Mouse (Mus musculus) heart, adult 2 months (tissue): ENCODE measurements around the gene Cwc27. TPM values are rescaled to one million over a fixed set of nuclear protein-coding genes. Genes with fewer than 3 reads are reported as not detected.

Experiments
- DNase-seq, 2 experiments: peaks; one replicate each; pipeline ENCODE4 v3.0.0; 2021
- H3K27ac ChIP-seq: fragments of 200-600 bp; 2 replicates; pipeline ENCODE4 v1.8.1; 2022
- H3K27me3 ChIP-seq: fragments of 200-500 bp; 2 replicates; pipeline ENCODE4 v1.6.1; 2012; ENCODE audit warnings: mild to moderate bottlenecking, low read length, inconsistent platforms, mixed read lengths; ENCODE audit not compliant: control insufficient read depth, insufficient read depth
- H3K36me3 ChIP-seq: fragments of 200-500 bp; 2 replicates; pipeline ENCODE4 v1.6.1; 2012; ENCODE audit warnings: low read length, inconsistent platforms; ENCODE audit not compliant: control insufficient read depth, insufficient read depth
- H3K4me1 ChIP-seq: fragments of 200-500 bp; 2 replicates; pipeline ENCODE4 v1.6.1; 2011; ENCODE audit warnings: low read length; ENCODE audit not compliant: control insufficient read depth, insufficient read depth
- H3K4me3 ChIP-seq: fragments of 200-600 bp; 2 replicates; pipeline ENCODE4 v1.8.1; 2022
- H3K79me2 ChIP-seq: fragments of 200-500 bp; replicated peaks from 2 replicates; pipeline ENCODE4 v1.6.1; 2012; ENCODE audit warnings: mild to moderate bottlenecking, inconsistent platforms, low read length, moderate library complexity, mixed read lengths; ENCODE audit not compliant: control insufficient read depth, insufficient read depth
- H3K9ac ChIP-seq: fragments of 200-500 bp; 2 replicates; pipeline ENCODE4 v1.6.1; 2012; ENCODE audit warnings: low read depth, mild to moderate bottlenecking, control low read depth, inconsistent platforms, low read length, mixed read lengths
- CTCF ChIP-seq: fragments of 200-600 bp; IDR thresholded peaks from 2 replicates; pipeline ENCODE4 v1.8.1; 2022; ENCODE audit warnings: antibody characterized with exemption, mild to moderate bottlenecking, moderate library complexity
- EP300 ChIP-seq: fragments of 200-500 bp; IDR thresholded peaks from 2 replicates; pipeline ENCODE4 v1.6.1; 2011; ENCODE audit warnings: low read depth, low read length, control low read depth; ENCODE audit not compliant: insufficient read depth
- POLR2A ChIP-seq: fragments of 200-500 bp; IDR thresholded peaks from 2 replicates; pipeline ENCODE4 v1.6.1; 2011; ENCODE audit warnings: mild to moderate bottlenecking, low read depth, low read length, control low read depth; ENCODE audit not compliant: insufficient read depth
- WGBS: fragments of 180-500 bp; shearing (Covaris S2); methylation state at CpG from one replicate; pipeline ENCODE4 v1.1.7; 2018; 5-methylcytosine and 5-hydroxymethylcytosine counted together
- intact Hi-C: fragments of 180-260 bp; cut with DNase I; formaldehyde crosslinking; loops from one replicate; pipeline ENCODE4 v1.15.1; 2025
- polyA plus RNA-seq: library from polyadenylated mRNA; depleted of rRNA; stranded (reverse); fragments of >200 nt; gene quantifications from 2 replicates; pipeline ENCODE4 v1.2.3, GENCODE M21; 2012
- total RNA-seq, 2 experiments: library from RNA; stranded (reverse); gene quantifications; 2 replicates each; pipeline ENCODE4 v1.2.3; 2021

The Cwc27 gene
- total and polyA plus RNA-seq, 3 experiments: 4.5 to 15.2 (median 13.5) TPM

GRCm38 (mm10) chr13:104617201-104617600 is 199.7 kb downstream of the Cwc27 start:
- WGBS: 84% methylated on average over 4 of the region's 4 CpGs
- no peaks in the 10 kb centered on the region for H3K36me3 ChIP-seq
- no peak overlapping the region for H3K4me3 ChIP-seq
- H3K27me3 ChIP-seq: no peaks in the 10 kb centered on the region
- DNase-seq: no peak
- H3K79me2 ChIP-seq: no peaks in the 10 kb centered on the region
- no peak overlapping the region for H3K27ac ChIP-seq
- H3K4me1 ChIP-seq: no peaks in the 10 kb centered on the region
- TF ChIP-seq CTCF: no peak
- TF ChIP-seq POLR2A: no peak
- no peak for TF ChIP-seq EP300
- intact Hi-C loops: no loop called here
- H3K9ac ChIP-seq: no peak overlapping the region

GRCm38 (mm10) chr13:104615999-104616810 is 200.7 kb downstream of the Cwc27 start:
- Histone ChIP-seq H3K27me3 (no peaks in the 10 kb centered on the region), H3K36me3 (no peaks in the 10 kb centered on the region), H3K4me1 (no peaks in the 10 kb centered on the region), H3K9ac (no peak overlapping the region), H3K79me2 (no peaks in the 10 kb centered on the region), H3K4me3 (no peak overlapping the region), H3K27ac (no peak overlapping the region)
- 87% methylated on average over 18 of the region's 18 CpGs for WGBS
- intact Hi-C loops: no loop called here
- DNase-seq: no peak
- TF ChIP-seq CTCF (no peak), POLR2A (no peak)

GRCm38 (mm10) chr13:104615111-104615510 is 201.8 kb downstream of the Cwc27 start:
- DNase-seq: no peak
- H3K79me2 ChIP-seq: no peaks in the 10 kb centered on the region
- no peak overlapping the region for H3K4me3 ChIP-seq
- TF ChIP-seq CTCF (no peak), EP300 (no peak)
- no peaks in the 10 kb centered on the region for H3K27me3 ChIP-seq
- WGBS: 88% methylated on average over 7 of the region's 7 CpGs
- no peak overlapping the region for H3K27ac ChIP-seq
- H3K36me3 ChIP-seq: no peaks in the 10 kb centered on the region
- intact Hi-C loops: no loop called here
- H3K9ac ChIP-seq: no peak overlapping the region
- H3K4me1 ChIP-seq: peaks cover 1% of the 10 kb centered on the region; the same call in 1 of the 2 replicates

- Histone ChIP-seq H3K79me2 (no peaks in the 10 kb centered on the region), H3K36me3 (no peaks in the 10 kb centered on the region), H3K27ac (peak overlapping the region; percentile 44), H3K9ac (no peak overlapping the region), H3K27me3 (no peaks in the 10 kb centered on the region), H3K4me1 (peaks cover 1% of the 10 kb centered on the region; the same call in 1 of the 2 replicates), H3K4me3 (no peak overlapping the region)
- TF ChIP-seq POLR2A: no peak
- TF ChIP-seq EP300: no peak
- TF ChIP-seq CTCF: no peak
- WGBS: 76% methylated on average over 4 of the region's 4 CpGs
- intact Hi-C loops: loop anchor here (5.0 kb wide), 1 partner anchor 176 kb away; no protein-coding TSS in a partner anchor
- DNase-seq: no peak
Measured at GRCm38 (mm10) chr13:104611296-104611695, 205.6 kb downstream of the Cwc27 start.

- 48% methylated on average over 22 of the region's 22 CpGs for WGBS
- H3K27me3 ChIP-seq: no peaks in the 10 kb centered on the region
- no peaks in the 10 kb centered on the region for H3K36me3 ChIP-seq
- intact Hi-C loops: loop anchor here (5.0 kb wide), 1 partner anchor 177 kb away; no protein-coding TSS in a partner anchor
- TF ChIP-seq CTCF: no peak
- no peak for TF ChIP-seq POLR2A
- peak; percentile 70; the same call in 1 of the 2 replicates for TF ChIP-seq EP300
- H3K79me2 ChIP-seq: no peaks in the 10 kb centered on the region
- H3K27ac ChIP-seq: peak overlapping the region; percentile 44
- peak; percentile 28 to 64 for DNase-seq
- peak overlapping the region; percentile 32 for H3K4me3 ChIP-seq
- no peak overlapping the region for H3K9ac ChIP-seq
- H3K4me1 ChIP-seq: peaks cover 1% of the 10 kb centered on the region; the same call in 1 of the 2 replicates
Measured at GRCm38 (mm10) chr13:104610210-104611111, 206.5 kb downstream of the Cwc27 start.
